Mouse (Mus musculus) ES-Bruce4 (cell line): ENCODE data around the gene Pgls.

ENCODE experiments used
- CTCF ChIP-seq: IDR thresholded peaks from one replicate; pipeline ENCODE4 v1.8.1; 2011; ENCODE audit warnings: low read depth, low read length
- EP300 ChIP-seq: IDR thresholded peaks from 2 replicates; pipeline ENCODE4 v1.6.1; 2011; ENCODE audit warnings: low read depth, low read length; ENCODE audit not compliant: insufficient read depth
- POLR2A ChIP-seq: IDR thresholded peaks from one replicate; pipeline ENCODE4 v1.8.1; 2011; ENCODE audit warnings: low read length; ENCODE audit not compliant: insufficient read depth

GRCm38 (mm10) chr8:71558071-71558957 lies 33.7 kb upstream of the Pgls start, which contains the start of gene Tmem221:
- peak; percentile 17 for TF ChIP-seq CTCF
- peak; percentile 53 for TF ChIP-seq POLR2A
- TF ChIP-seq EP300 = no peak
